Mouse (Mus musculus): ENCODE data around the gene Capn8.

- TF ChIP-seq CTCF (IDR thresholded peaks at IDR 0.05; ENCODE audit: low read depth, low read length) (no peak), GATA1 (IDR thresholded peaks at IDR 0.05; ENCODE audit: borderline replicate concordance, low read length) (no peak)
Measured at GRCm38 (mm10) chr1:182639456-182639855, 74.6 kb downstream of the Capn8 start.
